Mouse (Mus musculus) lung, postnatal 14 days (tissue): ENCODE results near the gene 5730480H06Rik.

Experiments
- DNase-seq: peaks from one replicate; pipeline ENCODE4 v3.0.0; 2021

Gene 5730480H06Rik

DNA sequence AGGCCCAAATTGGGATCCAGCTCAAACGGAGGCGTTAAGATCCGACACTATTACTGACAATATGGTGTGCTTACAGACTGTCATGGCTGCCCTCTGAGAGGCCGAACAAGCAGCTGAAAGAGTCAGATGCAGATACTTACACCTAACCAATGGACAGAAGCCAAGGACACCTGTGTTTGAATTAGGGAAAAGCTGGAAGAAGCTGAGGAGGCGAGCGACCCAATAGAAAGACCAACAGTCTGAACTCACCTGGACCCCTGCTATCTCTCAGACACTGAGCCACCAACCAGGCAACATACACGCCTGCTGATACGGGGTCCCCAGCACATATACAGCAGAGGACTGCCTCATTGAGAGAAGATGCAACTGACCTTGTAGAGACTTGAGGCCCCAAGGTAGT, at the start of gene 5730480H06Rik:
5730480H06Rik (plus strand) TSS at position 301 of the 400 bp plus-strand sequence.
- no peak for DNase-seq

DNA sequence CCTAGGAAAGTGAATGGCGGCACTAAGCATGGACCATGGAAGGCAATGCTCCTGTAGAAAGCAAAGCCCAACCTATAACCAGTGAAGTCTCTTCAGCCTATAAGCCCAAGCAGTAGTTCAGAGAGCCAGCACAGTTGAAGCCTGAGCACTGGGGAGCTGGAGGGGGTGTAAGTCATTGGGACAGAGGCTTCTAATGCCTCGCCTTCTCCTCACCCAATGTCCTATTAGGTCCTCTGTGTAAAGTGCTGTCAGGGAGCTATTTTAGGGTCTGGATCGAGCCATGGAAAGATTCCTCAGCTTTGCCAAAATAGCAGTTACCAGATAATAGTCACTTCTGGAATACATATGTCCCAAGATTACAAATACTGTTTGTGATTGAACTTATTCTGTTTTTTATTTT, 26.6 kb upstream of the 5730480H06Rik start:
- peak; percentile 1 for DNase-seq

DNA sequence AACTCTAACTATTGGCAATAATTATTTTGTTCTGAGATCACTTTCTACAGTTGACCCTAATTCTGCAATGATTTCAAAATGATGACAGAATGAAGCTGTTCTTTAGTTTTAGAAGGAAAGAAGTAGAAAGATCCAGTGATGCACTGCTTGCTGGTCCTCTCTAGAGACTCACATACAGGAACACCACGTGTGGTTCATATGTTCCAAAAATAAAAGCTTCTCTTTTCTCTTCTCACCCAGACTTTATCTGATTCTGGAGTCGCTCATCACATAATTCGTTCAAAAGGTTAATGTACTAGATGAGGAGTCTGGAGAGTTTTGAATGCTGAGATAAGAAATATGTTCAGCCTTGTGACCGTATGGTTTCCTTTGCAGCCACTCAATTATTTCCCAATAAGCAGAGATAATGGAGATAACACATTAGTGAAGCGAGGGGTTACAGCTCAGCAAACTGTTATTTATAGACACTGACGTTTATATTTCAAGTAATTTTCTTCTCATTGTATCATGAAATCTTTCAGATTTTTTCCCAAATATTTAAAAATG, 12.6 kb upstream of the 5730480H06Rik start:
- DNase-seq = peak; percentile 15

DNA sequence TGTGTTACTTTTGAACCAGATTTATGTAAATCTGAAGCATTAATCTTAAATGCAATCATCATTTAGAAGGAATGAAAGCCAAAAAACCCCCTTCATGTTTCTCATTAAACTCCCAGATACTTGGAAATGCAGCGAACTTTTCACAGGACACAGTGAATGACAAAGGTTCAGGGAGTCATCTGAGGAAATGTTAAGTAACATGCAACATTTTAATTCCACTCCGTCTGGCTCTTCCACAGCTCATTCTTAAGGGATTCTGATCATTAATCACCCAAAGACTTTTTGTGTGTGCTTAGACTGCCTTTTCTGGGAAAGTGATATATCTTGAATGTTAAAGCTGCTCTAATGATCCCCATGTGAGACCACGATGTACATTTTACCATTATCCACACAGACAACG, 7.2 kb upstream of the 5730480H06Rik start:
- no peak for DNase-seq

DNA sequence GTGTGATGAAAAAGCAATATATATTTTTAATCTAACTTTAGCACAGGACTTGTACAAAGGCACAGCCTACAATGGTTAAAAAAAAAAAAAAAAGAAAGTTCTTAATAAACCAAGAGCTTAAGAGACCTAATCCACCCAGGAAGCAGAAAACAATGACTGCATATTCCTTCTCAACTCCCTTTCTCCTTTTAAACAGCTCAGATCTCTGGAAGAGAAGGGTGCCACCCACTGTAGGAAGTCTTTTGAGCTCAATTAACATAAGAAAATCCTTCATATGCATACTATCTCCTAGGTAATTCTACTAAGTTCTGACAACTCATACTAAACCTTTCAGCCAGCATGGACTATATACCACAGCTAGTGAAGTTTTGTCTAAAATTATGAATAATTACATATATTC, 1.5 kb upstream of the 5730480H06Rik start:
- no peak for DNase-seq

DNA sequence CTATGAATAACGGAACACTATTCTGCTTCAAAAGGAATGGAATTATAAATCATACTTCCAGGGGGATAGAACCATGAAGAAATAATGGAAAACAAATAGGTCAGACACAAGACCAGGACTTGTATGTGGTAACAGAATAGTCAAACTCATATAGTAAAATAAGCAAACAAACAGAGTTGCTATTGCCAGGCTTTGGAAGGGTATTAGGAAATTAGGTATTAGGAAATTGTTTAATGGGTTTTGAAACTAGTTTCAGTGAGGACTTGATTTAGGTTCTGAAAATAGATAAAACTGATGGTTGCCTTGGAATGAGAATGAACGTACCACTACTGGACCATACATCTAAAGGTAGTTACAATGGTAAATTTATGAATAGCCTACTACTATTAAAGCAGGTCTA, 2.0 kb downstream of the 5730480H06Rik start:
- DNase-seq = no peak

DNA sequence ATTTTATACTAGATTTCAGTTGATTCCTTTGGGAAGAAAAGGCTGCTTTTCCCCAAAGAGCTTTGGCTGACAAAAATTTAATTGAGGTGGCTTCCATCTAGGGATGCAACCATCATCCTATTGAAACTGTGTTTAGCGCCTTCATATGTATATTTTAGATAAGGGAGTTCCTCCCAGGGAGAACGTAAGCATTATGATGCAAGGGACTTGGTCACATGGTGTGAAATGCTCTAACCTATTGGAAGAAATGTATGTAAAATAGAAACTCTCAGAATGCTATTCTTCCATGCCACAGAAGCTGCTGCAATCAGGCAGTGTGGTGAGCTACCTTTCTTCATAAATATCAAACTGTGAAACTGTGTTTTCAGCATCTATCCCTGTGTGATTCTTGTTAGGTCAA, 3.1 kb downstream of the 5730480H06Rik start:
- DNase-seq = no peak

DNA sequence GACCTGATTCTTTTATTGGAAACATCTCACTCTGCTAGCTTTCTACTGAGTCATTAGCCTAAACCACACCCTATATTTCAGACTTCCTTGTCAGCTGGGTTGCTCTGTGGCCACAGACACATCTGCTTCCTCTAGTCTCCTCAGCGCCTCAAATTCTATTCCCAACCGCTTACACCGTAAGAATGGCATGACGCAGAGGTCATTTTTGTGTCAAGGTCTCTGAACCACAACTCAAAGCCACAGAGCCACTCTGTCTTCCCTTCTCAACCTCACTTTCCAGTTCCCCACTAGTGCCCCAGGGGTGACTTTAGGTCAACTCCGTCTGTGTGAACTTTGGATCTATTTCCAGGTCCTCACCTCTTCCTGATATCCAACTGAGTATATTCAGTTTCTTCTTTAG, 3.7 kb downstream of the 5730480H06Rik start:
- DNase-seq = no peak

DNA sequence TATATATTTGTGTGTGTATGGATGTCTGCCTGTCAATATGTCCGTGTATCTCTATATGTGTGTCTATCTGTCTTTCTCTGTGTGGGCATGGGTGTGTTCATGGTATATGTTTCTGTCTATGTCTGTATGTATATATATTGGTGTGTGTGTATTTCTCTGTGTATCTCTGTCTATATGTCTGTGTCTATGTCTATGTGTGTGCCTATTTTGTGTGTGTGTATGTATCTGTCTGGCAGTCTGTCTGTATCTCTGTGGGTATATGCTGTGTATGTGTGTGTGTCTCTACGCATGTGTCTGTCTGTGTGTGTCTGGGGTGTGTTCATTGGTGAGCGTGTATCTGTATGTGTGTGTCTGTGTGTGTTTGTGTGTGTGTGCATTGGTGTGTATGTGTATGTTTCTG, 5.7 kb downstream of the 5730480H06Rik start:
- no peak for DNase-seq

DNA sequence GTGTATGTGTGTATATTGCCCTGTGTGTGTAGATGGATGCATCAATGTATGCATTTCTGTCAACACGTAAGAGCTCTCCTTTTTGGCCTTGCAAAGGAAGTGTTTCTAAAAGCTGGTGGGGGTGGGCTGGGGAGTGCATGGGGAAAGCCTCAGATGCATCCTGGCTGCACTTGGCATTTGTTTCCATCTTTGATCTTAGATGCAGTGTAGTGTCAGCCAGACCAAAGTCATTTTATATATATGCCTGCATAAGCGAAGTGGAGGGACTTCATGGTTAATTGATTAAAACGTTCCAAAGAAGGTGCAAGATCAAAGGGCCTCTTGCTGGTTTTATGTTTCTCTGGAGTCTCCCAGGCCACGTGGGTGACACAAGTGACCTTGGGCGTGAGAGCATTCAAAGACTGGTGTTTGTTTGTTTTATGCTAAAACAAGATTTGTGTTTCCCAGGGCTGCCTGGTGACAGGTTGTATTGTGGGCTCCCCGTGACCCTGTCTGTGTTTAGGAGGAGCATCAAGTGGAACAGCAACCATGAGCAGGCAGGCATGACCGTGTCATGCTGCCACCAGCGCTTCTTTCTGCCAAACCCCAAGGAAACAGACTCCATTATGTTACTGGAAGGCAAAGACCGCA, 6.2 kb downstream of the 5730480H06Rik start:
- DNase-seq = no peak

DNA sequence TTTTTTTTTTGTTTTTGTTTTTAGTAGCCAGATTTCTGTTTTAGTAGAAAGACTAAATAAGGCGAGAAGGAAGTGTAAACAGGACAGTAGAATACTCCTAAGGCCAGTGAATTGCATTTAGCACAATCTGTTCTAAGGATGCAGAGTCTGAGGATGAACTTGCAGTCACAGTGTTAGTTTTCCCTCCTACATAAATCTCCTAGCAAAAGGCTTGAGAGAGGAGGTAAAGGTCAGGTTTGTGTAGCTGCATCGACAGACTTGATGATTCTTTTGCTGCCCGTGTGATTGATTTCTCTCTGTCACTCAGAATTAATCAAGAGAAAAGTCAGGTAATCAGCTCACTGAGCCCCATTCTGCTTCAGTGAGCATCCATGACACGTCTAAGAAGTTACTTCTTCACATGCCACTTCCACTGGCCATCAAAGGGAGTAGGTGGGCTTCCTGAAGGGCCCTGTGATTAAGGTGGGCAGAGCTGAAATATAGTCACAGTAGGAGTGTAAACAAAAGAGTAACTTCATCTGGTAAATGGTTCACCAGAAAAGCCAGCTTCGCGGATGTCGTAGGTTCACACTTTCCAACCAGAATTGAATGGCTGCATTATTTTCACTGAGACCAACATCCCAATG, 13.2 kb downstream of the 5730480H06Rik start:
- no peak for DNase-seq

DNA sequence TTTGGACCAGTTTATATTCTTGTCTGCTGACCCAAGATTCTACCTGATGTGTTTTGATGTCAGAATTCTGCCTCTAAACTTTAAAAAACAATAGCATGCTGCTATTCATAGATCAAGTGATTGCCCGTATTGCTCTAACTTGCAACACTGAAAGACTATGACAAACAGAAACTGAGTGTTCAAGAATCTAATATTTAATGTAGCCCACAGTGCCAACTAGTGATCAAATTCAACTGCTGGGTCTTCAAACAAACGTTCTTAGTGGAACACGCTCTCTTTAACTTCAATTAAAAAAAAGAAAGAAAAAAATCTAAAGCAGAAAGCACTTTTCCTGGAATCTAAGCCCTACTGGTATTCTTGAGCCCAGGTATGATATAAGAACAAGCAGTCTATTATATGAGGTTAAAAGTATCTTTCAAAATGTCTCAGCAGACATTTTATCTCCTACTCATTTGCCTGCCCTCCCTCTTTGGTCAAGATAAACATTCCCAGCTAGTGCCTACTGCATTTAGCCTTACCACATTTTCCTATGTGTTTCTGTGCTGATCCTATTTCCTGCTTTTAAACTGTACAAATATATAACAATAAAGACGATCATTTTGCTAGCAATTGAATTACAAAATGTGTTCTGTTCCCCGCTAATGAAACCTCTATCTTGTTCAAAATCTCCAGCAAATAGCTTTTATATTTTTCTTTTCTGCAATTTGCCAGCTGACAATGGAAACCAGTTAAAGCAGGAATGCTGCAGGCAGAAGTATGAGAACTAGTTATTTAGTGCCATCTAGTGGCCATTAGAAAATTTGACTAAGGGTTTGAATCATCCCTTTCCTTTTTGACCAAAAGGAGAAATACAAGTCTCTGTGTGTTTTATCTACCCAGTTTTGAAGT, 17.6 kb downstream of the 5730480H06Rik start:
- DNase-seq = no peak

DNA sequence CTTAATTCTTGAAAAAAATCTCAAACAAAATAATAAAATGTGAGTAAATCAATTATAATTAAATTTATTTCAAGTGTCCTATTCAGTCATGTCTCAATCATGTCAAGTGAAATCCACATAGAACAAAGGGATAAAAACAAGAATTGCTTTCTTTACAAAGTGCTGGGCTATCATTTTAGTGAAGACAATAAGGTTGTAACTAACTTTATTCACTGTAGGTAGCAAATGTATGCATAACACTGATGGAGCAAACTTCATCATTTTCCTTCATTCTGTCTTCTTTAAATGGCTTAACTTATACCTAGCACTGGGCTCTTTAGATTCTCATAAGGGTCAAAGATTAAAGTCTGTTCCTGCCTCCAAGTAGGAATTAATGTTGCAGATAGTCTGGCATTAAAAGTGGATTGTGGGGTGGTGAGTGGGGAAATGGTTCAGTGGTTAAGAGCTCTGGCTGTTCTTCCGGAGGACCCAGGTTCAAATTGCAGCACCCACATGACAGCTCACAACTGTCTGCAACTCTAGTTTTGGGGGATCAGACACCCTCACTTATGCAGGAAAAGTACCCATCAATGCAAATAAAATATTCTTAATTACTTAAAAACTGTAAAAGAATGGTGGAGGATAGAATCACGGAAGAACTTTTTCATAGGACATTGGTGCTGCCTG, 18.4 kb downstream of the 5730480H06Rik start:
- no peak for DNase-seq

DNA sequence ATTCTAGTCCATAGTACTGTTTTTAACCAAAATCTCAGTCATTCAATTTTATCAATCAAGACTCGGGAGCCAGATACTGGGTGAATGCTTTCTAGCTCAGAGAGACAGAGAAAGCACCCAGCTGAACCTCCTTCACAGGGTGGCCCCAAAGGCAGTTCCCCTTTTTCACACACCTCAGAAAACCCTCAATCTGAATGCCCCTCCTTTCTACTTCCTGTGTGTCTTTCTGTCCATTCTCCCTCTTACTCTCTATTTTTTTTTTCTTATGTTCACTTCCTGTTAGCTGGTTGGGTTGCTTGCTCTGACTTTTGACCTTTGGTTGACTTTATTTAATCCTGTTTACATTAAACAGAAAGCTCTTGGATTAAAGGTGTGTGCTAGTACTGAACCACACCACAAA, 21.6 kb downstream of the 5730480H06Rik start:
- DNase-seq = no peak

DNA sequence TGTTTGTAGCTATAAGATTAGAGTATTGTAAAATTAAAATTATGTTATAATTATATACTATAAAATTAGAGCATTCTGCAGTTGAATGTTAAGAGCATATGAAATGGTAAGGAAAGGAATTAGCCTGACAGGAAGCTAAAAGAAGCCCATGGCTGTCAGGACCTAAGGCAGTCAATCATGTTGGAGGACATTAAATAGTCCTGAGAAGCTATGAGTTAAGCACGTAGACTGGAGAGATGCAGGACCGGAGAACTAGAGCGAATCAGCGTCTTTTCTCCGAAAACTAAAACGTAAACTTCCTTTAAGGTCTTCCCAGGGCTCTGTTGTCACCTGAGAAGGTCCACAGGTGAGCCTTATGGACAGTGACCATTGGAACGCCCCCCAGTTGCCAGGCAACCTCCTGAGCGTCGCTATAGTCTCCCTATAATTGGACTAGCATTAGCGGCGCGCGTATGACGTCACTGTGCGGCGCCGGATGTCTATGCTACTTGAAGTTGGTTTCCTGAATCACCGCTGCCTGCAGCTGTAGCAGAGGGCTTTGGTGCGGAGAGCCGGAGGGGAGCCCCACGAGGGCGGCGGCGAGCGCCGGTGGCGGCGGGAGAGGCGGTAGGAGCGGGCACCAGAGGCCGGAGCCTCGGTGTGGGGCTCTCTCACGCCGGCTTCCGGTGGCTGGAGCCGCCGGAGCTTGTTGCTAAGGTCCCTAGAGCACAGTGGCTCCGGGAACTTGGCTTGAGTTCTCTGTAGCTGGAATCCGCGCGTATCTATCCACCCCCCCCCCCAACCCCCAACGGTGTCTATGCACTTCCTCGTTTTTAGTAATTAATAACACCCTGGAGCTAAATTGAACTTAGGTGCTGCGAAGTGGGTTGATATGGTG, 44.4 kb downstream of the 5730480H06Rik start:
- DNase-seq = peak; percentile 93

DNA sequence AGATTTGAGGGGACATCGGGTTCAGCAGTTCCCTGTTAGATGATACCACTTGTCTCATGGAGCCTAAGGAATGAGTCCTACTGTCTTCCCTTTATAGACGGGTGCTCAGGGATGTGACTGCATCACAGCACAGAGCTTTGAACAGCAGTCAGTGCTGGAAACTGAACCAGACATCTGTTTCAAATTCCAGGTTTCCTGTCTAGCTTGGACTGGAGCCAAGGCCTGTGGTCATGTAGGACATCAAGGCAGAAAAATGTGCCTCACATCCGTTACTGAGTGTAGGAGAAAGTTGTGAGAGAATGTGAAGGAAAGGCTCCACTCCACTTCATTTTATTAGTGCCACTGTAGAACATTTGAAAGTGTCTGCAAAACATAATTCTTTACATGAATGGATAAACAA, 74.7 kb downstream of the 5730480H06Rik start:
- no peak for DNase-seq

DNA sequence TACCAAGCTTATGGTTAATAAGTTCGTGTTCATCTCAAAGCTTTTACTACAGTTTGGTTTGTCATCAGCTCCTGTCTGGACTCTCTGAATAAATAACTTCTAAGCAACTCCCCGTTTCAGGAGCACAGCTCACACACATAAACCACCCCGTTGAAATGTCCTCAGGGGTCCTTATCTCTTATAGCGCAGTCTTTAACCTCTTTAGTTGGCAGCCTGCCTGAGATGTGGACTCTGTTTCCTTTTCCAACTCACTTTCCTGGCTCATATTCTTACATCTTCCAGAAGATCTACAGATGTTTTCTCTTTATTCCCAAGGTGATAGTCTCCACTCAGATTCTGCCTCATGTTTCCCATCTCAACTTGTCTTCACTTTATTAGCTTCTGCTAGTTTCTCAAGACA, 80.5 kb downstream of the 5730480H06Rik start:
- no peak for DNase-seq

DNA sequence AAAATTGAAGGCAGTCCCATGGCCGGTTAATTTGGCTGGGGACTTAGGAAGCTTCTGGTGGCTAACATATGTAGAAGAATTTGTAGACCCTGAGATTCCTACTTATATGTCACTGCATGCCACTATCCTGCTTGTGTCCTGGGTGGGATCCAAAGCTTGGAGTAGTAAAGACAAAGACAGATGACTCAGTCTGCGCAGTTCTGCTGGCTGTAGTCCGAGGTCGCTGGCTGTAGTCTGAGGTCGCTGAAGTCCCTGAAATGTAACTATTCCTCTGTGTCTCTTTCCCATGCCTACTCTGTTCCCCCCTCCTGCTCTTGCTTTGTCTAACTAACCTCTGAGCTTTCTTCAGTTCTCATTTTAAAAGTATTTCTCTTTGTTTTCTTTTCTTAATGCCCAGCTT, 82.6 kb downstream of the 5730480H06Rik start:
- no peak for DNase-seq

DNA sequence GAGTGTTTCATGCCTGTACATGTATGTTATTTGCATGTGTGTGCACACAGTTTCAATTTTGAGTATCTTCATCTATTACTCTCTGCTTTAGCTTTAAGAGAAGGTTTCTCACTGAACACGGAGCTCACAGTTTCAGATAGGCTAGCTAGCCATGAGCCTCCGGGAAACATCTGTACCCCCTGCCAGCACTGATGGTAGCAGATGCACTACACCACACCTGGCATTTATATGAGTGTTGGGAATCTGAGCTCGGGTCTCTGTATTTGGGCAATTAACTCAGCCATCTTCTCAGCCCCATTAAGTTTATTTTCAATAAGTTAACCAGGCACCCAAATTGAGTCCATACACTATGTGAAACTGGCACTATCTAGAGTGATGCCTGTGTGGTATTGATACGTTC, 83.7 kb downstream of the 5730480H06Rik start:
- no peak for DNase-seq

DNA sequence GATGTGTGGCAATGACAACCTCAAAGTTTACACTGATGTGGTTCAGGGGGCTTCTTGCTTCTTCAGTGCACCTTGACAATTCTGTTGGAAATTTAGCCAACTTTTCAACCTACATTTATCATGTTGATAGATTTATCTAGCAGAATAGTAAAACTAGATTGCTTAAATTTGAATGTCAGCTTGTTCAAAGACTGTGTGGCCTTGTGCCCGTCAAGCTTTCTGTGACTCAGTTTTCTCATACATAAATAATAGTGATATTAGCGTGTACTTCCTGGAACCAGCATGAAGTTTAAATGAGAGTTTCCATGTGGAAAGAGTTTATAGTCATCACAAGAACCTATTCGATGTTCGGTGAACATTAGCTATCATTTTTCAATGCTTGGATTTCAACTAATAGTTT, 84.5 kb downstream of the 5730480H06Rik start:
- DNase-seq = no peak

DNA sequence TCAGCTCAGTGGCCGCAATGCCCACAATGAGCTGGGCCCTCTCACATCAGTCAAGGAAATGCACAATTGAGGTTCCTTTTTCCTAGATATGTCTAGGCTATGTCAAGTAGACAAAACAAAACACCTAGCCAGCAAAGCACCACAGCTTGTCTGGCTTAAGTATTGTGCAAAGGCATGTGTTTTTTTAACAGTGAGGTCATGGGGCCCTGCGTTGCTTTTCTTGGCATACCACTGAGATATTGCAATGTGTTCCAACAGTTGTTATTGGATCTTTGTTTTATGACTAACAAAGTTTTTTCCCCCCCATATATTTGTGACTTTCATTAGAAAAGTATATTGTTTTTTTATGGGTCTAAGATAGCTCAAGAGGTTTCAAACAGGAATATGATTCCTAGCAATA, 92.0 kb downstream of the 5730480H06Rik start:
- no peak for DNase-seq

DNA sequence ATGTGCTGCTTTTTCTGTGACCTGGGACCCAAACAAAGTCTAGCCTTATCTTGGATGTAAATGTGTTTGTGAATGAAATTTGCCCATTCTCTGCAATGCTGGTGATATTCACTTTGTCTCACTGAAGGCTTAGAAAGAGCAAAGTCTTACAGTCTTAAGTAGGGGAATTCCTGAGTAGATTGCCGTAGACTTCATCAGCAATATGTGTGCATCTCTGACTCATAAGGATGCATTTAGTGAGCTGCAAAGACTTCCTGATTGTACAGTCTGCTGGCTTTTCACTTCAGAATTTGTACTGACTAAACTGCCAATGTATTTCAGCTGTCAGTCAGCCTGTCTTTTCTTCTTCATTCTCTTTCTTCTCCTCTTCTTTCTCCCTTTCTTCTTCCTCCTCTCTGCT, 94.2 kb downstream of the 5730480H06Rik start:
- DNase-seq = no peak
